Mouse (Mus musculus): ENCODE data around the gene Clic1. TPM values are rescaled to one million over a fixed set of nuclear protein-coding genes. Genes with fewer than 3 reads are reported as not detected.

Clic1 gene
- total RNA-seq, 2 experiments from 2014 or later = 87.2 to 89.7 TPM

GRCm38 (mm10) chr17:35088825-35089644, 39.3 kb downstream of the Clic1 start, which contains the start of gene Abhd16a:
Abhd16a (plus strand) TSS chr17:35089263.
- DNase-seq (ENCODE audit: low spot score in 2 of 2) = peak; percentile 90 to 95

- no peak for DNase-seq (ENCODE audit: low spot score in 2 of 2)
These were observed 40.6 kb downstream of the Clic1 start for GRCm38 (mm10) chr17:35090166-35090932.

GRCm38 (mm10) chr17:35092403-35093198, 42.8 kb downstream of the Clic1 start:
- DNase-seq (ENCODE audit: low spot score in 2 of 2) = no peak

- DNase-seq (ENCODE audit: low spot score in 2 of 2) = no peak
These were observed 45.0 kb downstream of the Clic1 start for GRCm38 (mm10) chr17:35094475-35095365.

- DNase-seq (ENCODE audit: low spot score in 2 of 2) = no peak
These were observed 46.8 kb downstream of the Clic1 start for GRCm38 (mm10) chr17:35096597-35096996.

GRCm38 (mm10) chr17:35097164-35097655, 47.4 kb downstream of the Clic1 start:
- no peak for DNase-seq (ENCODE audit: low spot score in 2 of 2)

- DNase-seq (ENCODE audit: low spot score in 2 of 2) = no peak
These were observed 50.5 kb downstream of the Clic1 start for GRCm38 (mm10) chr17:35100196-35100765.

GRCm38 (mm10) chr17:35101161-35101560, 51.4 kb downstream of the Clic1 start:
- DNase-seq (ENCODE audit: low spot score in 2 of 2) = no peak

GRCm38 (mm10) chr17:35102299-35102698, 52.5 kb downstream of the Clic1 start:
- no peak for DNase-seq (ENCODE audit: low spot score in 2 of 2)

- no peak for DNase-seq (ENCODE audit: low spot score in 2 of 2)
These were observed 53.5 kb downstream of the Clic1 start for GRCm38 (mm10) chr17:35103221-35103690.

- DNase-seq (ENCODE audit: low spot score in 2 of 2) = no peak
These were observed 54.3 kb downstream of the Clic1 start for GRCm38 (mm10) chr17:35104079-35104478.

GRCm38 (mm10) chr17:35104754-35105153, 55.0 kb downstream of the Clic1 start:
- DNase-seq (ENCODE audit: low spot score in 2 of 2) = no peak

- DNase-seq (ENCODE audit: low spot score in 2 of 2) = no peak
These were observed 56.1 kb downstream of the Clic1 start for GRCm38 (mm10) chr17:35105740-35106389.

GRCm38 (mm10) chr17:35106522-35106921, 56.8 kb downstream of the Clic1 start:
- no peak for DNase-seq (ENCODE audit: low spot score in 2 of 2)

GRCm38 (mm10) chr17:35108097-35108496, 58.3 kb downstream of the Clic1 start, which contains the start of gene Ly6g5c:
Ly6g5c (plus strand) TSS chr17:35108279.
- no peak for DNase-seq (ENCODE audit: low spot score in 2 of 2)
